20 mouse cellular contexts compared by ENCODE assay signal in the genomic region with DNA sequence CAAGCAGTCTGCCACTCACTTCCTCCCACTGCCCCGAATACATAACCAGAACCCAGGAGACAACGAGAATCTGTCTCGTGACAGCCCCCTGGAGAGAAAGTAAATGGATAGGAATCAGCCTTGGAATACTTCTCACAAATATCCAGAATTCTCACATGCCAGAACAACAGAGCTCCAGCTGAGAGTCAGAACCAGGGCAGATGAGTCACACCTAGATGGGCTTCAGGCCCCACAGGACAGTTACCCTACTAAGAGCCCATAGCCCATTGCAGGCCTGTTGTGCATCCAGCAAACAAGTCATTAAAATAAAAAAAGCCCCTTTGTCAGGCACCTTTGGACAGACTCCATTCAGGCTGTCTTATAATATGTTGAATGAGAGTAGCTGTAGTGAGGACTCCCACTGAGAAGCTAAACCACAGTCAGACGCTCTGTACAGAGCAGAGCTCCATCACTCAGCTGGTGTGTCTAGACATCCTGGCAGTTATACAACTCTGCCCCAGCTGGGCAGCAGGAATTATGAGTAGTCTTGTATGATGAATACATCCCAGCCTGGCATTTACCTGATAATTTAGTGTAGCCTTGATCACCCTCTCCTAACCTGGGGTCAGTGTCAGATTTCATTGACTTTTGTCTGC.
DNase-seq lines count a peak whose midpoint lies in the region; ATAC-seq and TF ChIP-seq lines count a peak whose summit lies in the region.
"Had no signal": no experiment of that assay in that cellular context is flagged by ENCODE, and none has a peak within 500 bp of the region (broad histone marks: within the 10 kb centered on the region; RNA-seq: fewer than 3 reads in every experiment).

No protein-coding gene starts in this region.

- 17% methylated on average over 4 of the region's 4 CpGs for WGBS in hindbrain, postnatal 0 days
- 36% methylated on average over 4 of the region's 4 CpGs for WGBS in hindbrain, embryonic 13.5 days
- WGBS in liver, postnatal 0 days (ENCODE audit: insufficient replicate concordance): 73% methylated on average over 4 of the region's 4 CpGs

- no peaks in the 10 kb centered on the region for H3K27me3 ChIP-seq in hindbrain, postnatal 0 days (ENCODE audit: insufficient read depth, low read length)
- no peaks in the 10 kb centered on the region for H3K27me3 ChIP-seq in hindbrain, embryonic 13.5 days
- H3K27me3 ChIP-seq in liver, postnatal 0 days (ENCODE audit: insufficient read depth, low read length): no peaks in the 10 kb centered on the region
- H3K27me3 ChIP-seq: embryonic facial prominence, embryonic 13.5 days; forebrain, embryonic 12.5 days; kidney, embryonic 15.5 days; neural tube, embryonic 13.5 days had no signal

- H3K9ac ChIP-seq in hindbrain, postnatal 0 days (replicated peaks; ENCODE audit: low read length): no peak overlapping the region
- H3K9ac ChIP-seq in hindbrain, embryonic 13.5 days: no peak overlapping the region
- no peak overlapping the region for H3K9ac ChIP-seq in liver, postnatal 0 days (replicated peaks)
- H3K9ac ChIP-seq: embryonic facial prominence, embryonic 13.5 days; forebrain, embryonic 12.5 days; kidney, embryonic 15.5 days; neural tube, embryonic 13.5 days had no signal

- TF ChIP-seq CTCF in hindbrain, postnatal 0 days (IDR thresholded peaks at IDR 0.05; ENCODE audit: low read depth): no peak
- no peak for TF ChIP-seq CTCF in liver, postnatal 0 days (IDR thresholded peaks at IDR 0.05; ENCODE audit: low read depth)

- peak; percentile 7 for DNase-seq in embryo, embryonic 10.5 days (ENCODE audit: low spot score)
- no peak for DNase-seq in embryo, embryonic 9.5 days (ENCODE audit: extremely low spot score)
- DNase-seq in hindbrain, postnatal 0 days (ENCODE audit: low spot score): peak; percentile 47
- DNase-seq in Muller cell, postnatal 12 days (ENCODE audit: inconsistent ontology term): peak; percentile 95
- DNase-seq in forelimb bud, embryonic 11.5 days (ENCODE audit: low read depth, low spot score): peak; percentile 16
- no peak for DNase-seq in liver, postnatal 0 days
- DNase-seq in urinary bladder, postnatal 10 days (ENCODE audit: low spot score): no peak
- DNase-seq: cerebellum, postnatal 25 days; heart, postnatal 4 days; layer of hippocampus, postnatal 36 days; lung, postnatal 14 days; retina, postnatal 1 day; right cerebral cortex, postnatal 4 days had no signal

- no peaks in the 10 kb centered on the region for H3K4me1 ChIP-seq in hindbrain, postnatal 0 days (ENCODE audit: insufficient read depth, low read length)
- H3K4me1 ChIP-seq in hindbrain, embryonic 13.5 days (replicated peaks): peaks cover 9% of the 10 kb centered on the region; the same call in 1 of the 2 replicates
- H3K4me1 ChIP-seq in liver, postnatal 0 days (ENCODE audit: insufficient read depth): no peaks in the 10 kb centered on the region
- H3K4me1 ChIP-seq: embryonic facial prominence, embryonic 13.5 days; kidney, embryonic 15.5 days; megakaryocyte, embryonic 14.5 days had no signal

- H3K27ac ChIP-seq in hindbrain, postnatal 0 days: no peak overlapping the region
- H3K27ac ChIP-seq in hindbrain, embryonic 13.5 days: no peak overlapping the region
- no peak overlapping the region for H3K27ac ChIP-seq in liver, postnatal 0 days (ENCODE audit: low read depth)
- H3K27ac ChIP-seq: embryonic facial prominence, embryonic 13.5 days; forebrain, embryonic 12.5 days; kidney, embryonic 15.5 days; neural tube, embryonic 13.5 days had no signal

- no peaks in the 10 kb centered on the region for H3K9me3 ChIP-seq in hindbrain, postnatal 0 days (ENCODE audit: low read length)
- no peaks in the 10 kb centered on the region for H3K9me3 ChIP-seq in hindbrain, embryonic 13.5 days
- H3K9me3 ChIP-seq in liver, postnatal 0 days (ENCODE audit: low read length): no peaks in the 10 kb centered on the region
- H3K9me3 ChIP-seq: embryonic facial prominence, embryonic 13.5 days; forebrain, embryonic 12.5 days; kidney, embryonic 15.5 days; neural tube, embryonic 13.5 days had no signal

- no peaks in the 10 kb centered on the region for H3K36me3 ChIP-seq in hindbrain, postnatal 0 days (ENCODE audit: insufficient read depth, low read length)
- H3K36me3 ChIP-seq in hindbrain, embryonic 13.5 days: no peaks in the 10 kb centered on the region
- H3K36me3 ChIP-seq in liver, postnatal 0 days (replicated peaks; ENCODE audit: insufficient read depth, low read length): no peaks in the 10 kb centered on the region
- H3K36me3 ChIP-seq: embryonic facial prominence, embryonic 13.5 days; forebrain, embryonic 12.5 days; kidney, embryonic 15.5 days; neural tube, embryonic 13.5 days had no signal

- peak; percentile 64; the same call in 1 of the 2 replicates for ATAC-seq in hindbrain, postnatal 0 days
- no peak for ATAC-seq in hindbrain, embryonic 13.5 days (ENCODE audit: low FRiP score)
- ATAC-seq in liver, postnatal 0 days: no peak
- ATAC-seq: intestine, embryonic 16.5 days had no signal

- no peak for TF ChIP-seq EP300 in liver, postnatal 0 days (IDR thresholded peaks at IDR 0.05; ENCODE audit: low read depth)

- H3K4me3 ChIP-seq in hindbrain, postnatal 0 days (ENCODE audit: low read length): no peak overlapping the region
- H3K4me3 ChIP-seq in hindbrain, embryonic 13.5 days: no peak overlapping the region
- no peak overlapping the region for H3K4me3 ChIP-seq in liver, postnatal 0 days (ENCODE audit: low read depth, low read length)
- H3K4me3 ChIP-seq: embryonic facial prominence, embryonic 13.5 days; forebrain, embryonic 12.5 days; kidney, embryonic 15.5 days; megakaryocyte, embryonic 14.5 days; neural tube, embryonic 13.5 days had no signal

- no peak overlapping the region for H3K4me2 ChIP-seq in hindbrain, postnatal 0 days (ENCODE audit: low read depth, low read length)
- H3K4me2 ChIP-seq in hindbrain, embryonic 13.5 days: no peak overlapping the region
- H3K4me2 ChIP-seq in liver, postnatal 0 days (ENCODE audit: low read depth, low read length): no peak overlapping the region
- H3K4me2 ChIP-seq: embryonic facial prominence, embryonic 13.5 days; forebrain, embryonic 12.5 days; kidney, embryonic 15.5 days; neural tube, embryonic 13.5 days had no signal

Comparison
In these comparisons a context has a peak if more than half of its experiments do, and no peak if none do; other contexts are left out.
1. DNase-seq: peak in embryo, embryonic 10.5 days (single experiment), hindbrain, postnatal 0 days (single experiment), Muller cell, postnatal 12 days (single experiment) and forelimb bud, embryonic 11.5 days (single experiment); none in embryo, embryonic 9.5 days (single experiment), liver, postnatal 0 days (single experiment) and urinary bladder, postnatal 10 days (single experiment).